Mouse (Mus musculus) liver, embryonic 15.5 days (tissue): Measurements from ENCODE around the gene Cbr4. TPM values are rescaled to one million over a fixed set of nuclear protein-coding genes. Genes with fewer than 3 reads are reported as not detected.

Experiments used
- ATAC-seq: fragments of 200-750 bp; cut with Nextera tagmentation; 2 replicates; pipeline ENCODE4 v1.8.0; 2017; ENCODE audit warnings: moderate number of reproducible peaks, mild to moderate bottlenecking, moderate library complexity; ENCODE audit not compliant: insufficient read depth
- H3K27ac ChIP-seq: fragments of 300-500 bp; sonication (generic); replicated peaks from 2 replicates; pipeline ENCODE4 v1.5.1; 2015; ENCODE audit warnings: mild to moderate bottlenecking, inconsistent platforms
- H3K27me3 ChIP-seq: fragments of 300-500 bp; sonication (generic); 2 replicates; pipeline ENCODE4 v1.6.1; 2015; ENCODE audit warnings: mild to moderate bottlenecking, inconsistent platforms
- H3K36me3 ChIP-seq: fragments of 300-500 bp; sonication (generic); replicated peaks from 2 replicates; pipeline ENCODE4 v1.6.1; 2015; ENCODE audit warnings: moderate library complexity, mild to moderate bottlenecking, inconsistent platforms
- H3K4me1 ChIP-seq: fragments of 300-500 bp; sonication (generic); replicated peaks from 2 replicates; pipeline ENCODE4 v1.6.1; 2015; ENCODE audit warnings: inconsistent platforms
- H3K4me2 ChIP-seq: fragments of 300-500 bp; sonication (generic); 2 replicates; pipeline ENCODE4 v1.6.1; 2015; ENCODE audit warnings: moderate library complexity, mild to moderate bottlenecking, inconsistent platforms
- H3K4me3 ChIP-seq: fragments of 300-500 bp; sonication (generic); replicated peaks from 2 replicates; pipeline ENCODE4 v1.5.1; 2015; ENCODE audit warnings: mild to moderate bottlenecking, inconsistent platforms
- H3K9ac ChIP-seq: fragments of 300-500 bp; sonication (generic); 2 replicates; pipeline ENCODE4 v1.6.1; 2015; ENCODE audit warnings: moderate library complexity, mild to moderate bottlenecking, inconsistent platforms
- H3K9me3 ChIP-seq: fragments of 300-500 bp; sonication (generic); replicated peaks from 2 replicates; pipeline ENCODE4 v1.6.1; 2016; ENCODE audit warnings: inconsistent platforms
- WGBS: fragments of 180-500 bp; shearing (Covaris S2); methylation state at CpG from one replicate; pipeline ENCODE4 v1.1.7; 2015; ENCODE audit warnings: mixed read lengths; ENCODE audit not compliant: insufficient replicate concordance; 5-methylcytosine and 5-hydroxymethylcytosine counted together
- polyA plus RNA-seq: library from polyadenylated mRNA; unstranded; fragments of >200 nt; fragmentation: Nextera tagmentation; extraction: Ambion mirVana; gene quantifications from 2 replicates; pipeline ENCODE4 v1.2.1, GENCODE M21; 2015

The Cbr4 gene
- polyA plus RNA-seq, 1 experiment from 2014 or later = 19.5 TPM

GRCm38 (mm10) chr8:61528197-61528596, 40.7 kb downstream of the Cbr4 start:
- no peaks in the 10 kb centered on the region for H3K27me3 ChIP-seq
- no peak for ATAC-seq
- no peak overlapping the region for H3K27ac ChIP-seq
- no peak overlapping the region for H3K4me2 ChIP-seq
- 62% methylated on average over 9 of the region's 9 CpGs for WGBS
- H3K9ac ChIP-seq = no peak overlapping the region
- H3K9me3 ChIP-seq = no peaks in the 10 kb centered on the region
- no peak overlapping the region for H3K4me3 ChIP-seq
- H3K4me1 ChIP-seq = no peaks in the 10 kb centered on the region
- 0 out of 2 replicates have a peak, but pooled peaks cover 5% of the 10 kb centered on the region for H3K36me3 ChIP-seq

DNA sequence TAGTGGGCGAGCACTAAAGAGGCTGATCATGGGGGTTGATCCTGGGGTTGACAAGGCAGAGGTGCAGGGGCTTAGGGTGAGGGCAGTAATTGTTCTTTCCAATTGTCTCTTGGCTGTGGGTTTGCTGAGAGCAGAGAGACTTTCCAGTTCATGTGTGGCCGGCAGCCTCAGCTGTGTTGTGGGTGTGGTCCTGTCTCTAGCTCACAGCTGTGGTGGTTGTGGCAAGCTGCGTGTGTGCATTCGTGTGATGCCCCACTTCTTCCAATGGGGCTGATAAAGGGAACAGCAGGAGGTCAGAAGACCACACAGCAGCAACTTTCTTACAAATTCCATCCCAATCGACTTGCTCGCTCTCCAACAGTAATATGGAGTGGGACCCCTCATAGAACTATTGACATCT, 41.1 kb downstream of the Cbr4 start:
- WGBS = 43% methylated on average over 6 of the region's 6 CpGs
- H3K9ac ChIP-seq = no peak overlapping the region
- H3K4me3 ChIP-seq = no peak overlapping the region
- no peak for ATAC-seq
- no peaks in the 10 kb centered on the region for H3K9me3 ChIP-seq
- no peak overlapping the region for H3K4me2 ChIP-seq
- H3K4me1 ChIP-seq = no peaks in the 10 kb centered on the region
- H3K27me3 ChIP-seq = no peaks in the 10 kb centered on the region
- H3K27ac ChIP-seq = no peak overlapping the region
- H3K36me3 ChIP-seq = 0 out of 2 replicates have a peak, but pooled peaks cover 5% of the 10 kb centered on the region

DNA sequence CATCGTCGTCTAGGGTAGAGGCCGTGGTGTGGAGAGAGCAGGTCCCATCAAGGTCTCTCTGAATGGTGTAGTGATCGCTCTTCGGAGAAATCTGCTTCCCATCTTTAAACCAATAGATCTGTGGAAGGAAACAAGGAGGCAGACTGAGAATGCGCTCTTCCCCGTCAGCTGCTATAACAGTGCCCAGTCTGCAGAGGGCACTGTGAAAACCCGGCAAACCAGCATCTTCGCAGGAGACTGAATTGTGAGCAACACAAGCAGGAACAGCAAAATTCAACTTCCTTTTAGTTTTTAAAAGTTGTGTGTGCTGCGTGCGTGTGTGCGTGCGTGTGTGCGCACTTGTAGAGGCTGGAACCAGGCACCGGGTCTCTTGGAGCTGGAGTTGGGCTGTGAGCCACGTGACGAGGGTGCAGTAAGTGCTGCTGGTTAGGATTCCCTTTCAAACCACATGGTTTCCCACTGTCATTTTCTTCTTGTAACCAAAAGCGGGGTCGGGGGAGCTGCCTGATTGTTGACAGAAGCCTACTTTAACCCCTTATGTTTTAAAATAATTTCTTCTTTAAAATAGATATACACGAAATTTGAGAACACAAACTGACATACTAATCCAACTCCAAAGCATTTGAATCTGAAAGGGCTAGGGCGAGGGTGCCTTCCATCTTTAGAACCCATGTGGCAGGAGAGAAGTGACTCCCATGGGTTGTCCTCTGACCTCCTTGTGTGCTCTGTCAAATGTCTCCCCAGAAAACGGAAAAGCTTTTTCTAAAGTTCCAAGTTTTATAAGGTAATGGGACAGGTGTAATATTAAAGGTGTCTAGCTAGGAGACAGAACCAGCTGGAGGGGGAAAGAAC, 44.6 kb downstream of the Cbr4 start:
- no peak overlapping the region for H3K4me3 ChIP-seq
- ATAC-seq = no peak
- 63% methylated on average over 22 of the region's 22 CpGs for WGBS
- H3K36me3 ChIP-seq = 0 out of 2 replicates have a peak, but pooled peaks cover 8% of the 10 kb centered on the region
- no peak overlapping the region for H3K4me2 ChIP-seq
- H3K9me3 ChIP-seq = no peaks in the 10 kb centered on the region
- no peak overlapping the region for H3K27ac ChIP-seq
- no peak overlapping the region for H3K9ac ChIP-seq
- H3K27me3 ChIP-seq = no peaks in the 10 kb centered on the region
- no peaks in the 10 kb centered on the region for H3K4me1 ChIP-seq

- no peaks in the 10 kb centered on the region for H3K4me1 ChIP-seq
- no peak overlapping the region for H3K9ac ChIP-seq
- ATAC-seq = no peak
- H3K36me3 ChIP-seq = 0 out of 2 replicates have a peak, but pooled peaks cover 8% of the 10 kb centered on the region
- no peaks in the 10 kb centered on the region for H3K27me3 ChIP-seq
- no peak overlapping the region for H3K4me3 ChIP-seq
- H3K9me3 ChIP-seq = no peaks in the 10 kb centered on the region
- no peak overlapping the region for H3K4me2 ChIP-seq
- 61% methylated on average over 5 of the region's 5 CpGs for WGBS
- no peak overlapping the region for H3K27ac ChIP-seq
Observed at GRCm38 (mm10) chr8:61532831-61533230, 45.3 kb downstream of the Cbr4 start.

GRCm38 (mm10) chr8:61533356-61533926, 45.9 kb downstream of the Cbr4 start:
- H3K36me3 ChIP-seq = 0 out of 2 replicates have a peak, but pooled peaks cover 11% of the 10 kb centered on the region
- no peaks in the 10 kb centered on the region for H3K4me1 ChIP-seq
- H3K27me3 ChIP-seq = no peaks in the 10 kb centered on the region
- no peak for ATAC-seq
- WGBS = 51% methylated on average over 16 of the region's 16 CpGs
- H3K27ac ChIP-seq = no peak overlapping the region
- H3K9ac ChIP-seq = no peak overlapping the region
- no peaks in the 10 kb centered on the region for H3K9me3 ChIP-seq
- no peak overlapping the region for H3K4me3 ChIP-seq
- no peak overlapping the region for H3K4me2 ChIP-seq

DNA sequence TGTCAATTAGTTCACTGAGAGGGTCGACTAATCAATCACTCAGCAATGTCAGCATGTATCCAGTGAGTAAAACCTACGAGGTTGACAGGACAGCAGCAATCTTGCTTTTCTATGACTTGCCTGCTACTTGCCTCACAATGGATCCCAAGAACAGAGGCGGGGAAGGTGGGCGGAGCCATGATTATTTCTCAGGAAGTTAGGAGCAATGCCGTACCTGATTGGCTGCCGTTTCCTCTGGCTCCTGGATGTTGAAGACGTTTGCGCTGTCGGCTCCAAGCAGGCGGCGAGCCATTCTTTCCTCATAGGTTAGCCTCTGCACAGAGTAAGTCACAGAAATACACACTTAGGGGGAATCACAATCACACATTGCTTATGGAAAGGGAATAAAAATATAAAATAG, 47.9 kb downstream of the Cbr4 start:
- Histone ChIP-seq H3K27me3 (no peaks in the 10 kb centered on the region), H3K36me3 (0 out of 2 replicates have a peak, but pooled peaks cover 11% of the 10 kb centered on the region), H3K9ac (no peak overlapping the region), H3K27ac (no peak overlapping the region), H3K4me2 (no peak overlapping the region), H3K9me3 (no peaks in the 10 kb centered on the region), H3K4me3 (no peak overlapping the region), H3K4me1 (no peaks in the 10 kb centered on the region)
- no peak for ATAC-seq
- WGBS = 68% methylated on average over 11 of the region's 11 CpGs

DNA sequence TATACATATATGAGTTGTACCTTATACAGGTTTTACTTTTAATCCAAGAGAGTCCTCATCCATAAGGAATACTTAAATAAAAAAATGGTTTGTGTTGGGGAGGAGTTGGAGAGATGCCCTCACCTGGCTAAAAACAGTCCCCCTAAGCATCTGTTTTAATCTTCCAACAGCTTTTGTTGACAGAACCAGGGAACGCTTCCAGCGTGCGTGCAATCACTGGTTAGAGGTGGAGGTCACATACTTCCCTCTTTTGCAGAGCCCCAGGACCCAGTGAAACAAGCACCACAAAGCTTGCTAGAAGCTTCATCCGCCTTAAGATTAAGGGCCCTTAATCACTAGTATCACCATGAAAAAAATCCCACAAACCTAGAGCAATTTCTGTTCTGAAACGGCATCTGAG, 49.9 kb downstream of the Cbr4 start:
- H3K27me3 ChIP-seq = no peaks in the 10 kb centered on the region
- no peak overlapping the region for H3K27ac ChIP-seq
- 67% methylated on average over 5 of the region's 5 CpGs for WGBS
- H3K36me3 ChIP-seq = 0 out of 2 replicates have a peak, but pooled peaks cover 6% of the 10 kb centered on the region
- H3K9me3 ChIP-seq = no peaks in the 10 kb centered on the region
- no peaks in the 10 kb centered on the region for H3K4me1 ChIP-seq
- no peak overlapping the region for H3K4me3 ChIP-seq
- ATAC-seq = no peak
- no peak overlapping the region for H3K9ac ChIP-seq
- H3K4me2 ChIP-seq = no peak overlapping the region

DNA sequence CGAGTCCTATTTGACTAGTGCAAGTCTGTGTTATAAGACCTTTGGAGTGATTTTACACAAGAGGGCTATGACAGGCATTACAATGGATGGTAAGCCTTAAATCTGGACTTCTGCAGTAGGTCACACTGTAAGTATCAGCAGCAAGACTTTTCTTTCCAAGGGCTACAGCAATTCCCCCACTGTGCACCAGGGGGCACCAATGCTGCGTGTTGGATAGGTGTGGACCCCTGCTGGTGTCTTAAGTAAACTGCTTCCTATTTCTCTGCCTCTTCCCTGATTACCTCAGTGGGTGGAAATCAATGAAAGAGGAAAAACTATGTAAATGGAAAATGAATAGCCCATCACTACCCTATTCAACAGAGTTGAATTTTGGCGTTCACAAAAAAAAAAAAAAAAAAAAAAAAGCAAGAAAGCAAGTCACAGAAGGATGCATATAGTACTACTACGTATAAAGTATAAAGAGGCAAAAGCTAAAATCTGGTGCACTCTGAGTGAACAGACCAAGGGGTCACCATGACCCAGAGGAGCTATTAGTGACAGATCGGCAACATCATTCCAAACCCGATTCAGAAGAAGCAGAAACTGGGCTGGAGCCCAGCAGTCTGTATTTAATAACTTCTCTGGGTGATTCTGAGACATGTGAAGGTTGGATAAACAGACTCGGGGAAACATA, 52.4 kb downstream of the Cbr4 start:
- H3K27me3 ChIP-seq = no peaks in the 10 kb centered on the region
- no peak overlapping the region for H3K4me3 ChIP-seq
- no peak overlapping the region for H3K27ac ChIP-seq
- no peak overlapping the region for H3K9ac ChIP-seq
- 0 out of 2 replicates have a peak, but pooled peaks cover 6% of the 10 kb centered on the region for H3K36me3 ChIP-seq
- no peaks in the 10 kb centered on the region for H3K4me1 ChIP-seq
- ATAC-seq = no peak
- H3K4me2 ChIP-seq = no peak overlapping the region
- 43% methylated on average over 7 of the region's 7 CpGs for WGBS
- no peaks in the 10 kb centered on the region for H3K9me3 ChIP-seq

- Histone ChIP-seq H3K36me3 (peaks cover 16% of the 10 kb centered on the region), H3K4me2 (no peak overlapping the region), H3K4me1 (no peaks in the 10 kb centered on the region), H3K4me3 (no peak overlapping the region), H3K9me3 (no peaks in the 10 kb centered on the region), H3K9ac (no peak overlapping the region), H3K27ac (no peak overlapping the region), H3K27me3 (no peaks in the 10 kb centered on the region)
- 79% methylated on average over 41 of the region's 41 CpGs for WGBS
- ATAC-seq = no peak
Observed at GRCm38 (mm10) chr8:61549585-61549984, 62.1 kb downstream of the Cbr4 start.

- Histone ChIP-seq H3K4me1 (no peaks in the 10 kb centered on the region), H3K9me3 (no peaks in the 10 kb centered on the region), H3K4me2 (no peak overlapping the region), H3K9ac (no peak overlapping the region), H3K4me3 (no peak overlapping the region), H3K36me3 (peaks cover 16% of the 10 kb centered on the region), H3K27me3 (no peaks in the 10 kb centered on the region), H3K27ac (no peak overlapping the region)
- no peak for ATAC-seq
- 67% methylated on average over 27 of the region's 27 CpGs for WGBS
Observed at GRCm38 (mm10) chr8:61550006-61550748, 62.6 kb downstream of the Cbr4 start.
